Mouse (Mus musculus) olfactory bulb, adult 2 months (tissue): ENCODE measurements at regions not wholly inside any gene's neighbourhood (a gene's known extent, or its start where the extent isn't known, plus 50 kb on each side); places are given as distances from the start of the nearest gene placed in this dataset.

Experiments used
- H3K27ac ChIP-seq: fragments of 200-500 bp; 2 replicates; pipeline ENCODE4 v1.5.1; 2012; ENCODE audit warnings: low read depth, low read length; ENCODE audit not compliant: insufficient read depth
- H3K4me1 ChIP-seq: fragments of 200-500 bp; 2 replicates; pipeline ENCODE4 v1.6.1; 2012; ENCODE audit warnings: low read length; ENCODE audit not compliant: control insufficient read depth, insufficient read depth
- H3K4me3 ChIP-seq: fragments of 200-500 bp; 2 replicates; pipeline ENCODE4 v1.5.1; 2012; ENCODE audit warnings: mild to moderate bottlenecking, low read depth, low read length, moderate library complexity; ENCODE audit not compliant: insufficient read depth
- CTCF ChIP-seq: fragments of 200-500 bp; IDR thresholded peaks from 2 replicates; pipeline ENCODE4 v1.5.1; 2012; ENCODE audit warnings: low read depth, mild to moderate bottlenecking, low read length, moderate library complexity; ENCODE audit not compliant: insufficient read depth
- POLR2A ChIP-seq: fragments of 200-500 bp; IDR thresholded peaks from 2 replicates; pipeline ENCODE4 v1.6.1; 2012; ENCODE audit warnings: mild to moderate bottlenecking, low read depth, low read length, moderate library complexity; ENCODE audit not compliant: insufficient read depth
- WGBS: fragments of 180-500 bp; shearing (Covaris S2); methylation state at CpG from one replicate; pipeline ENCODE4 v1.1.7; 2018; 5-methylcytosine and 5-hydroxymethylcytosine counted together

GRCm38 (mm10) chr9:51476511-51477056 lies 147.9 kb upstream of the 1810046K07Rik start:
- TF ChIP-seq POLR2A (no peak), CTCF (no peak)
- no peak overlapping the region for H3K27ac ChIP-seq
- H3K4me1 ChIP-seq, result no peaks in the 10 kb centered on the region
- WGBS, result 54% methylated on average over 3 of the region's 3 CpGs
- no peak overlapping the region for H3K4me3 ChIP-seq

- 68% methylated on average over 3 of the region's 3 CpGs for WGBS
- Histone ChIP-seq H3K4me3 (no peak overlapping the region), H3K4me1 (no peaks in the 10 kb centered on the region), H3K27ac (no peak overlapping the region)
- TF ChIP-seq CTCF (no peak), POLR2A (no peak)
These were observed 159.1 kb upstream of the 1810046K07Rik start for GRCm38 (mm10) chr9:51487840-51488239.

GRCm38 (mm10) chr9:51507265-51507913 lies 178.7 kb upstream of the 1810046K07Rik start:
- Histone ChIP-seq H3K27ac (no peak overlapping the region), H3K4me1 (no peaks in the 10 kb centered on the region), H3K4me3 (no peak overlapping the region)
- 89% methylated on average over 3 of the region's 3 CpGs for WGBS
- TF ChIP-seq POLR2A (no peak), CTCF (no peak)

- no peak overlapping the region for H3K4me3 ChIP-seq
- TF ChIP-seq POLR2A (no peak), CTCF (no peak)
- H3K27ac ChIP-seq, result no peak overlapping the region
- WGBS, result 61% methylated on average over 2 of the region's 2 CpGs
- H3K4me1 ChIP-seq, result no peaks in the 10 kb centered on the region
These were observed 188.9 kb upstream of the 1810046K07Rik start for GRCm38 (mm10) chr9:51517643-51518042.

- no peak overlapping the region for H3K4me3 ChIP-seq
- 50% methylated on average over 4 of the region's 4 CpGs for WGBS
- H3K27ac ChIP-seq, result no peak overlapping the region
- H3K4me1 ChIP-seq, result no peaks in the 10 kb centered on the region
- TF ChIP-seq POLR2A, result no peak
- no peak for TF ChIP-seq CTCF
These were observed 189.7 kb upstream of the 1810046K07Rik start for GRCm38 (mm10) chr9:51518376-51518775.

GRCm38 (mm10) chr9:51523471-51523870 lies 194.8 kb upstream of the 1810046K07Rik start:
- TF ChIP-seq POLR2A, result no peak
- no peak for TF ChIP-seq CTCF

GRCm38 (mm10) chr9:51525906-51526305 lies 197.2 kb upstream of the 1810046K07Rik start:
- Histone ChIP-seq H3K4me1 (no peaks in the 10 kb centered on the region), H3K4me3 (no peak overlapping the region), H3K27ac (no peak overlapping the region)
- TF ChIP-seq POLR2A (no peak), CTCF (no peak)
- WGBS, result 67% methylated on average over 4 of the region's 4 CpGs

More at GRCm38 (mm10) chr9:51523471-51523870, 194.8 kb upstream of the 1810046K07Rik start:
- H3K4me1 ChIP-seq, result no peaks in the 10 kb centered on the region
- no peak overlapping the region for H3K4me3 ChIP-seq
- no peak overlapping the region for H3K27ac ChIP-seq

GRCm38 (mm10) chr9:51538894-51539293 lies 210.2 kb upstream of the 1810046K07Rik start:
- Histone ChIP-seq H3K27ac (no peak overlapping the region), H3K4me3 (no peak overlapping the region), H3K4me1 (no peaks in the 10 kb centered on the region)
- TF ChIP-seq CTCF (no peak), POLR2A (no peak)
- WGBS, result 76% methylated on average over 2 of the region's 2 CpGs

- WGBS, result 87% methylated on average over 3 of the region's 3 CpGs
- Histone ChIP-seq H3K4me3 (no peak overlapping the region), H3K27ac (no peak overlapping the region), H3K4me1 (no peaks in the 10 kb centered on the region)
- no peak for TF ChIP-seq CTCF
- TF ChIP-seq POLR2A, result no peak
These were observed 213.2 kb upstream of the 1810046K07Rik start for GRCm38 (mm10) chr9:51541940-51542339.

GRCm38 (mm10) chr9:51572040-51572439 lies 193.1 kb upstream of the Arhgap20 start:
- H3K27ac ChIP-seq, result no peak overlapping the region
- WGBS, result 67% methylated on average over 5 of the region's 5 CpGs
- TF ChIP-seq POLR2A, result no peak
- TF ChIP-seq CTCF, result no peak
- no peak overlapping the region for H3K4me3 ChIP-seq
- no peaks in the 10 kb centered on the region for H3K4me1 ChIP-seq
